Mouse (Mus musculus) liver, embryonic 12.5 days (tissue): ENCODE results near the gene Pnkd. TPM values are rescaled to one million over a fixed set of nuclear protein-coding genes. Genes with fewer than 3 reads are reported as not detected.

Experiments used
- ATAC-seq: fragments of 200-750 bp; cut with Nextera tagmentation; 2 replicates; pipeline ENCODE4 v1.8.0; 2017; ENCODE audit warnings: moderate number of reproducible peaks, mild to moderate bottlenecking, moderate library complexity
- H3K27ac ChIP-seq: fragments of 300-500 bp; sonication (generic); 2 replicates; pipeline ENCODE4 v1.5.1; 2016; ENCODE audit warnings: mild to moderate bottlenecking
- H3K27me3 ChIP-seq: fragments of 300-500 bp; sonication (generic); replicated peaks from 2 replicates; pipeline ENCODE4 v1.6.1; 2016; ENCODE audit warnings: mild to moderate bottlenecking, moderate library complexity
- H3K36me3 ChIP-seq: fragments of 300-500 bp; sonication (generic); 2 replicates; pipeline ENCODE4 v1.6.1; 2016; ENCODE audit warnings: mild to moderate bottlenecking, moderate library complexity
- H3K4me1 ChIP-seq: fragments of 300-500 bp; sonication (generic); 2 replicates; pipeline ENCODE4 v1.6.1; 2016
- H3K4me2 ChIP-seq: fragments of 300-500 bp; sonication (generic); 2 replicates; pipeline ENCODE4 v1.6.1; 2016; ENCODE audit warnings: mild to moderate bottlenecking, moderate library complexity
- H3K4me3 ChIP-seq: fragments of 300-500 bp; sonication (generic); 2 replicates; pipeline ENCODE4 v1.5.1; 2016; ENCODE audit warnings: mild to moderate bottlenecking, moderate library complexity
- H3K9ac ChIP-seq: fragments of 300-500 bp; sonication (generic); 2 replicates; pipeline ENCODE4 v1.6.1; 2016; ENCODE audit warnings: mild to moderate bottlenecking, moderate library complexity
- H3K9me3 ChIP-seq: fragments of 300-500 bp; sonication (generic); replicated peaks from 2 replicates; pipeline ENCODE4 v1.6.1; 2016; ENCODE audit warnings: mild to moderate bottlenecking, moderate library complexity
- WGBS: fragments of 180-500 bp; shearing (Covaris S2); methylation state at CpG from one replicate; pipeline ENCODE4 v1.1.7; 2016; ENCODE audit not compliant: insufficient replicate concordance; 5-methylcytosine and 5-hydroxymethylcytosine counted together
- polyA plus RNA-seq: library from polyadenylated mRNA; unstranded; fragments of >200 nt; fragmentation: Nextera tagmentation; extraction: Ambion mirVana; gene quantifications from 2 replicates; pipeline ENCODE4 v1.2.1, GENCODE M21; 2016

The Pnkd gene
- polyA plus RNA-seq, 1 experiment from 2014 or later = 48.7 TPM

DNA sequence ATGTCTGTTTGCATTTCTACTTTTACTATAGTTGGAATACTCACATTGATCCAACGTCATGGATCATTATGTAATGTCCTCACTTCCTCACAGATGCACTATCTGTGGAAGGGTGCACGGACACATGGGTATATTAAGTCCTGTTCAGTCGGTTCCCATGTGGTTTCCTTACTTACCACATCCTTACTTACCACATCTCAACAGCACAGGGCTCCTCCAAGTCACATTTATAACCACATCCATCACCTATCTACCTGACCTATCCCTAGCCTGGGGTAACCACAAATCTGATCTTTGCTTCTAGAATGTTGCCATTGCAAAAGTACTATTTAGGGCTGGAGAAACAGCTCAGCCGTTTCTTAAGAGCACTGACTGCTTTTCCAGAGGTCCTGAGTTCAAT lies 88.6 kb downstream of the Pnkd start:
- WGBS = 23% methylated on average over 4 of the region's 4 CpGs
- no peaks in the 10 kb centered on the region for H3K36me3 ChIP-seq
- ATAC-seq = no peak

DNA sequence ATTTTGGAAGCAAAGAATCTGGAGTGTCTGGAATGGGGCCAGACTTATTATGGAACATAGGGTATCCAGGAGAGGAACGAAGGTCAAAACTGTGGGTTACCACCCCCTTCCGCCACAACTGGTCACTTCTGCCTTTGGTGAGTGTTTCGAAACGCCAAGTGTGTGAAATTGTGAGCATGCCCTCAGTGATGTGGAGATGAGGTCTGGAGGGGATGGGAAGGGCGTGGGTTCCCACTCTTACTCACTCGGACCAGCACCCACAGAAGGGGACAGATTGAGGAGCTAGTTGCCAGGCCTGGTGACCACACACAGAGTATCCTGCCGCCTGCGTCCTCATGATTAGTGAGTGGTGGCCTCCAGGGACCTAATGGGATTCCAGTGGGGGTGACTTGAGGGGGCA lies 90.2 kb downstream of the Pnkd start, which contains the start of gene Slc11a1:
Slc11a1 (plus strand) TSS at position 216 of the 400 bp plus-strand sequence.
- H3K4me2 ChIP-seq = no peak within 1 kb of the TSS
- 0 out of 2 replicates have a peak within 1 kb of the TSS, but pooled peaks have one; percentile 2 for H3K27ac ChIP-seq
- no peaks in the 10 kb centered on the region for H3K9me3 ChIP-seq
- H3K4me3 ChIP-seq = no peak within 1 kb of the TSS
- H3K27me3 ChIP-seq = peaks cover 9% of the 10 kb centered on the region; the same call in 1 of the 2 replicates
- no peak within 1 kb of the TSS for H3K9ac ChIP-seq
- 34% methylated on average over 8 of the region's 8 CpGs for WGBS
- H3K4me1 ChIP-seq = peaks cover 28% of the 10 kb centered on the region
- no peak for ATAC-seq
- no peaks in the 10 kb centered on the region for H3K36me3 ChIP-seq

More for the DNA sequence above, 88.6 kb downstream of the Pnkd start:
- peaks cover 13% of the 10 kb centered on the region; the same call in 1 of the 2 replicates for H3K27me3 ChIP-seq
- peaks cover 20% of the 10 kb centered on the region for H3K4me1 ChIP-seq
- no peak overlapping the region for H3K9ac ChIP-seq
- H3K27ac ChIP-seq = no peak overlapping the region
- H3K9me3 ChIP-seq = no peaks in the 10 kb centered on the region
- no peak overlapping the region for H3K4me2 ChIP-seq
- no peak overlapping the region for H3K4me3 ChIP-seq

DNA sequence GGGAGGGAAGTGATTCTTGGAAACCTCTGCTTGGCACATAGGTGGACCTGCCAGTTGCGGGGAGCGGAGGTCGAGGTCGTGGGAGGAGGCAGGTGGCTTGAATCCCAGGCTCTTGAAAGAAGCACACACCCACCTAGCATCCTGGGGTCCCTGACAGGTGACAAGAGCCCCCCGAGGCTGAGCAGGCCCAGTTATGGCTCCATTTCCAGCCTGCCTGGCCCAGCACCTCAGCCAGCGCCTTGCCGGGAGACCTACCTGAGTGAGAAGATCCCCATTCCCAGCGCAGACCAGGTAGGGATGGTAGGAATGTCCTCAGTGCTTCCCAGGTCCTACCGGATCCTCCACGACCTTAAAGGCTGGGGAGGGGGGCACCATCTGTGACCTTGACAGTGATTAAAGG lies 90.8 kb downstream of the Pnkd start:
- Histone ChIP-seq H3K9me3 (no peaks in the 10 kb centered on the region), H3K4me2 (no peak overlapping the region), H3K27ac (no peak overlapping the region), H3K27me3 (peaks cover 6% of the 10 kb centered on the region; the same call in 1 of the 2 replicates), H3K4me1 (peaks cover 31% of the 10 kb centered on the region), H3K4me3 (no peak overlapping the region), H3K36me3 (no peaks in the 10 kb centered on the region), H3K9ac (no peak overlapping the region)
- ATAC-seq = no peak
- WGBS = 66% methylated on average over 10 of the region's 10 CpGs

DNA sequence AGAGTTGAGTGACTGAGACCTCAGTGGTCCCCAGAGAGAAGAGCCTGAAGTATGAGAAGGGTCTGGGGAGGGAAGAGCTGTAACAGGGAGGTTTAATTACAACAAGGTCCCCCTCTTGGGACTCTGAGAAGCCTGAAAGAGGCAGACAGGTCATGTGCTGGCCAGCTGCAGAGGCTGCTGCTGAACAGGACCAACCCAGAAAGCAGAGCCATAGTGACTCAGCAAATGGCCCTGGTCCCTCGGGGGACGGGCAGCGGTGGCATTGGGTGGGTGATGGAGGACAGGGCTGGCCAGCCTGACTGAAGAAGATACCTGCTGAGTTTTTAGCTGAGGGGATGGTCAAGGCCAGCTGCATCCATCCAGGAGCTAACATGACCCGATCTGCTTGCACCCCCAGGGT lies 91.7 kb downstream of the Pnkd start:
- no peak for ATAC-seq
- whole genome bisulfite sequencing = 58% methylated on average over 4 of the region's 4 CpGs
- H3K4me1 ChIP-seq = peaks cover 34% of the 10 kb centered on the region
- no peak overlapping the region for H3K4me2 ChIP-seq
- H3K4me3 ChIP-seq = no peak overlapping the region
- H3K27ac ChIP-seq = no peak overlapping the region
- no peaks in the 10 kb centered on the region for H3K9me3 ChIP-seq
- peaks cover 6% of the 10 kb centered on the region; the same call in 1 of the 2 replicates for H3K27me3 ChIP-seq
- H3K9ac ChIP-seq = no peak overlapping the region
- H3K36me3 ChIP-seq = no peaks in the 10 kb centered on the region

DNA sequence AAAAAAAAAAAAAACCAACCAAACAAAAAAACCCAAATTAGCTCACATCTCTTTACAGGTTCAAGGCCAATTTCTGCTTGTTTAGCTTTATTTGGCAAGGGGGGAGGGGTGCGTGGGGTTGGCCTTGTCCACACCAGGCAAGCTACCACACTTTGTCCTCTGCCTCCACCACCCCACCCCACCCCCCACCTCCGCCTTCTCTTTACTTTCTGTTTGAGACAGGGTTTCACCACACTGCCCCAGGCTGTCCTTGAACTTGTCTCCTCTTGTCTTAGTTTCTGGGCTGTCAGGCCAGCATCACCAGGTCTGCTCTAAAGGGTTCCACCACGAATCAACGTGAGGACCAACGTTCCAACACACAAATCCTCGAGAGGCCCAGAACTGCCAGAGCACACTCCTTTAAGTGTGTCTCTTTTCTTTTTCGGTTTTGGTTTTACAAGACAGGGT lies 94.4 kb downstream of the Pnkd start:
- no peak overlapping the region for H3K9ac ChIP-seq
- no peak overlapping the region for H3K4me3 ChIP-seq
- peak overlapping the region; percentile 27 for H3K4me2 ChIP-seq
- no peaks in the 10 kb centered on the region for H3K9me3 ChIP-seq
- peaks cover 6% of the 10 kb centered on the region; the same call in 1 of the 2 replicates for H3K27me3 ChIP-seq
- H3K4me1 ChIP-seq = peaks cover 54% of the 10 kb centered on the region
- peak overlapping the region; percentile 57; the same call in 1 of the 2 replicates for H3K27ac ChIP-seq
- 64% methylated on average over 7 of the region's 7 CpGs for WGBS
- H3K36me3 ChIP-seq = no peaks in the 10 kb centered on the region
- no peak for ATAC-seq

DNA sequence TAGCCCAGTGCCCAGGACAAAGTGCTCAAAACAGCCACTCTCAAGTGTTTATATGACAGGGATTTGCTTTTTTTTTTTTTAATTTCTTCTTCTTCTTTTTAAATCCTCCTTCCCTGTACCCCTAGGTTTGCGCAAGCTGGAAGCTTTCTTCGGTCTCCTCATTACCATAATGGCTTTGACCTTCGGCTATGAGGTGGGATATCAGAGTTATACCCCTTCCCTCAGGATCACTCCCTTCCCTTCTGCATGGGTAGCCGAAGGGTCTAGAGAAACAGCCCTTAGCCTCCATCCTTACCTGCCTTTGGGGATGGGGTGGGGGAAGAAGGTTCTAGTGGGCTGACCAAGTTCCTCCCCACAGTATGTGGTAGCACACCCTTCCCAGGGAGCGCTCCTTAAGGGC lies 95.8 kb downstream of the Pnkd start:
- Histone ChIP-seq H3K36me3 (no peaks in the 10 kb centered on the region), H3K27ac (no peak overlapping the region), H3K9me3 (no peaks in the 10 kb centered on the region), H3K27me3 (no peaks in the 10 kb centered on the region; the same call in 1 of the 2 replicates), H3K4me2 (no peak overlapping the region), H3K9ac (no peak overlapping the region), H3K4me3 (no peak overlapping the region), H3K4me1 (peaks cover 60% of the 10 kb centered on the region)
- no peak for ATAC-seq
- WGBS = 69% methylated on average over 5 of the region's 5 CpGs

DNA sequence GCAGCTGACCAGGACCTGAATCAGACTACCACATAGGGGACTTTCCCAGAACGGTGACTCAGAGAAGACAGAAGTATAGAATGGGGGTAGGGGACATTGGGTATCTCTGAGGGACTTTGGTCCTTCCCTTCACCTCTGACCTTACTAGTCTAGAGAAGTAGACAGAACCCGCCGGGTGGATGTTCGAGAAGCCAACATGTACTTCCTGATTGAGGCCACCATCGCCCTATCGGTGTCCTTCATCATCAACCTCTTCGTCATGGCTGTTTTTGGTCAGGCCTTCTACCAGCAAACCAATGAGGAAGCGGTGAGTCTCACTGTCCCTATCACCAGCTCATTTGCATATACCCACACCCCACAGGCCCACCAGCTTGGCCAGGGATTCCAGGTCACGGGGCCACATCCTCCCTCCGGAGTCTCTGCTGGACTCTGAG lies 96.9 kb downstream of the Pnkd start:
- Histone ChIP-seq H3K4me1 (peaks cover 57% of the 10 kb centered on the region), H3K36me3 (no peaks in the 10 kb centered on the region), H3K27ac (no peak overlapping the region), H3K9me3 (no peaks in the 10 kb centered on the region), H3K9ac (no peak overlapping the region), H3K4me3 (no peak overlapping the region), H3K4me2 (no peak overlapping the region), H3K27me3 (no peaks in the 10 kb centered on the region)
- WGBS = 46% methylated on average over 10 of the region's 10 CpGs
- no peak for ATAC-seq

DNA sequence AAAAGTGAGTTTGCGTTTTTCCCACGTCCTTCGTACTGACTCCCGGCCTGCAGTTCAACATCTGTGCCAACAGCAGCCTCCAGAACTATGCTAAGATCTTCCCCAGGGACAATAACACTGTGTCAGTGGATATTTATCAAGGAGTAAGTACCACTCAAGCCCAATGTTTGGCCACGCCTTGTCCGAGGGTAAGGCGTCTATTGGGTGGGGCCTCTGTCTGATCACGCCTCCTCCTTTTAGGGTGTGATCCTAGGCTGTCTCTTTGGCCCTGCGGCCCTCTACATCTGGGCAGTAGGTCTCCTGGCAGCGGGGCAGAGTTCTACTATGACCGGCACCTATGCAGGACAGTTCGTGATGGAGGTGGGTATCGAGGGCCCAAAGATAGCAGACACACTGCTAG lies 98.7 kb downstream of the Pnkd start:
- Histone ChIP-seq H3K4me1 (peaks cover 69% of the 10 kb centered on the region), H3K27me3 (no peaks in the 10 kb centered on the region), H3K27ac (no peak overlapping the region), H3K4me3 (no peak overlapping the region), H3K9me3 (no peaks in the 10 kb centered on the region), H3K4me2 (no peak overlapping the region), H3K9ac (no peak overlapping the region), H3K36me3 (no peaks in the 10 kb centered on the region)
- no peak for ATAC-seq
- WGBS = 71% methylated on average over 13 of the region's 13 CpGs

DNA sequence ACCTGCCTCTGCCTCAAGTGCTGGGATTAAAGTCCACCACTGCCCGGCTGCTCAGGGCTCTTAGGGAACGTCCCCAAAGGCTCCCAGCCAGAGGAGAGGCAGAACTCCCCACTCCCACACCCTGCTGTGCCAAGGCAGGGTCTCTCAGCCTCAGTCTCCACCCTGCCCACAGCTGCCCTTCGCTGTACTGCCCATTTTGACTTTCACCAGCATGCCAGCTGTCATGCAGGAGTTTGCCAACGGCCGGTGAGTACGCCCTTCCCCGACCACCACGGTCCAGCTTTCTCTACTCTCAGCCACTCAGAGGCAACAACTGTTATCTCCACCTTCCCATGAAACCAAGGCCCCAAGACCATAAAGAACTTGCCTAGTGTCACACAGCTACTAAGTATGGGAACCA lies 99.8 kb downstream of the Pnkd start:
- H3K36me3 ChIP-seq = no peaks in the 10 kb centered on the region
- WGBS = 72% methylated on average over 8 of the region's 8 CpGs
- H3K27ac ChIP-seq = no peak overlapping the region
- H3K9me3 ChIP-seq = no peaks in the 10 kb centered on the region
- H3K27me3 ChIP-seq = no peaks in the 10 kb centered on the region
- H3K4me1 ChIP-seq = peaks cover 74% of the 10 kb centered on the region
- no peak for ATAC-seq
- H3K9ac ChIP-seq = no peak overlapping the region
- H3K4me2 ChIP-seq = no peak overlapping the region
- no peak overlapping the region for H3K4me3 ChIP-seq

DNA sequence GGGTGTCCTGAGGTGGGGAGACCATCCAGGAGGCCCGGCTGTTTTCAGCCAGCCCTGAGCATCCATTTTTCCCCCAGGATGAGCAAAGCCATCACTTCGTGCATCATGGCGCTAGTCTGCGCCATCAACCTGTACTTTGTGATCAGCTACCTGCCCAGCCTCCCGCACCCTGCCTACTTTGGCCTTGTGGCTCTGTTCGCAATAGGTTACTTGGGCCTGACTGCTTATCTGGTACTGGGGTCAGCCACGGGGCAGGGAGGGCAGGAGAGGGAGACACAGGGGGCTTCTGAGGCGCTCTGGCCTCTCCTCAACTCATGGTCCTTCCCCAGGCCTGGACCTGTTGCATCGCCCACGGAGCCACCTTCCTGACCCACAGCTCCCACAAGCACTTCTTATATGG lies 100.3 kb downstream of the Pnkd start:
- no peaks in the 10 kb centered on the region for H3K36me3 ChIP-seq
- H3K27me3 ChIP-seq = no peaks in the 10 kb centered on the region
- no peak overlapping the region for H3K4me3 ChIP-seq
- ATAC-seq = no peak
- no peaks in the 10 kb centered on the region for H3K9me3 ChIP-seq
- no peak overlapping the region for H3K27ac ChIP-seq
- 79% methylated on average over 10 of the region's 10 CpGs for WGBS
- H3K9ac ChIP-seq = 0 out of 2 replicates have a peak overlapping the region, but pooled peaks have one; percentile 30
- H3K4me1 ChIP-seq = peaks cover 74% of the 10 kb centered on the region
- H3K4me2 ChIP-seq = no peak overlapping the region

DNA sequence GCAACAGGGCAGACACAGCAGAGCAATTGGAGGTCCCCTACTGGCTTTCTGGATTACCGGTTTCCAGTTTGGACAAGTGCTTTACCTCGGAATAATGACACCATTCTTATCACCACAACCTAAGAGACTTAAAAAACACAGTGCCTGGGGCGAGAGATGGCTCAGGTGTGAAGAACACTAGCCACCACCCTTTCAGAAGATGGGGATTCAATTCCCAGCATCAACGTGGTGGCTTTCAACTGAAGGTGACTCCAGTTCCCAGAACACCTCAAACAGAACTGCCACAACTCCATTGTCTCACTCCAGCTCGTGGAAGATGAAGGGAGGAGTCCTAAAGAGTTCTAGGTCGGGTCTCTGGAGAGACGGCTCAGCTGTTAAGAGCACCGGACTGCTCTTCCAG lies 100.8 kb downstream of the Pnkd start:
- no peak overlapping the region for H3K4me3 ChIP-seq
- WGBS = 78% methylated on average over 8 of the region's 8 CpGs
- no peaks in the 10 kb centered on the region for H3K9me3 ChIP-seq
- no peaks in the 10 kb centered on the region for H3K27me3 ChIP-seq
- no peak for ATAC-seq
- H3K9ac ChIP-seq = 0 out of 2 replicates have a peak overlapping the region, but pooled peaks have one; percentile 30
- H3K4me2 ChIP-seq = no peak overlapping the region
- H3K27ac ChIP-seq = no peak overlapping the region
- H3K4me1 ChIP-seq = peaks cover 77% of the 10 kb centered on the region
- no peaks in the 10 kb centered on the region for H3K36me3 ChIP-seq

DNA sequence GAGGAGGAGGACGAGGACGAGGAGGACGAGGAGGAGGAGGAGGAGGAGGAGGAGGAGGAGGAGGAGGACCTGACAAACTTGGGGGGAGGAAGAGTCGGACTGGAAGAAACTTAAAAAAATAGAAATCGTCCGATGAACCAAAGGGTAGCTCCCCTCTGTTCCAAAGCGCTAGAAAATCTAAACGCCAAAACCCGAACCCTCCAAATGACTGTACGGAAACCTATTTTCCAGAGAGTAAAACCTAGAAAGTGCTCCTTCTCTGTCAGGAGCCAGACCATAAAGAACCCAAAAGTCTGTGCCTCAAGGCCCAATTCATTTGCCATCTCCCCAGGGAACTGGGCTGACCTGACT lies 101.6 kb downstream of the Pnkd start:
- H3K4me3 ChIP-seq = peak overlapping the region; percentile 71
- H3K9me3 ChIP-seq = no peaks in the 10 kb centered on the region
- no peak for ATAC-seq
- peak overlapping the region; percentile 79 for H3K9ac ChIP-seq
- peak overlapping the region; percentile 91 for H3K27ac ChIP-seq
- 52% methylated on average over 7 of the region's 10 CpGs for WGBS
- peaks cover 81% of the 10 kb centered on the region for H3K4me1 ChIP-seq
- H3K4me2 ChIP-seq = peak overlapping the region; percentile 70
- H3K27me3 ChIP-seq = no peaks in the 10 kb centered on the region
- no peaks in the 10 kb centered on the region for H3K36me3 ChIP-seq
